Mouse (Mus musculus) E14TG2a.4 (cell line): Measurements from ENCODE around the gene Nagpa.
"Not testable (repeated sequence)": the region's sequence is repeated elsewhere in the genome, so short reads cannot be mapped to it uniquely, and the experiment has no call there.

Source experiments
- H3K27me3 ChIP-seq: 2 replicates; pipeline ENCODE4 v1.6.1; 2014; ENCODE audit warnings: low read length, control low read depth; ENCODE audit not compliant: insufficient read depth
- H3K36me3 ChIP-seq: 2 replicates; pipeline ENCODE4 v1.6.1; 2014; ENCODE audit warnings: low read length, control low read depth; ENCODE audit not compliant: insufficient read depth
- H3K4me1 ChIP-seq: replicated peaks from 2 replicates; pipeline ENCODE4 v1.6.1; 2014; ENCODE audit warnings: low read depth, low read length, control low read depth
- H3K4me3 ChIP-seq: replicated peaks from 2 replicates; pipeline ENCODE4 v1.5.1; 2014; ENCODE audit warnings: mild to moderate bottlenecking, low read length
- H3K9me3 ChIP-seq: 2 replicates; pipeline ENCODE4 v1.6.1; 2014; ENCODE audit warnings: low read length, control low read depth
- CTCF ChIP-seq: conservative IDR thresholded peaks from 2 replicates; pipeline ENCODE4 v1.5.1; 2014; ENCODE audit warnings: low read length
- NANOG ChIP-seq: IDR thresholded peaks from 2 replicates; pipeline ENCODE4 v1.6.1; 2014; ENCODE audit warnings: borderline replicate concordance, low read length, mixed read lengths
- POU5F1 ChIP-seq: IDR thresholded peaks from 2 replicates; pipeline ENCODE4 v1.6.1; 2014; ENCODE audit warnings: low read length, borderline replicate concordance

Gene Nagpa

DNA sequence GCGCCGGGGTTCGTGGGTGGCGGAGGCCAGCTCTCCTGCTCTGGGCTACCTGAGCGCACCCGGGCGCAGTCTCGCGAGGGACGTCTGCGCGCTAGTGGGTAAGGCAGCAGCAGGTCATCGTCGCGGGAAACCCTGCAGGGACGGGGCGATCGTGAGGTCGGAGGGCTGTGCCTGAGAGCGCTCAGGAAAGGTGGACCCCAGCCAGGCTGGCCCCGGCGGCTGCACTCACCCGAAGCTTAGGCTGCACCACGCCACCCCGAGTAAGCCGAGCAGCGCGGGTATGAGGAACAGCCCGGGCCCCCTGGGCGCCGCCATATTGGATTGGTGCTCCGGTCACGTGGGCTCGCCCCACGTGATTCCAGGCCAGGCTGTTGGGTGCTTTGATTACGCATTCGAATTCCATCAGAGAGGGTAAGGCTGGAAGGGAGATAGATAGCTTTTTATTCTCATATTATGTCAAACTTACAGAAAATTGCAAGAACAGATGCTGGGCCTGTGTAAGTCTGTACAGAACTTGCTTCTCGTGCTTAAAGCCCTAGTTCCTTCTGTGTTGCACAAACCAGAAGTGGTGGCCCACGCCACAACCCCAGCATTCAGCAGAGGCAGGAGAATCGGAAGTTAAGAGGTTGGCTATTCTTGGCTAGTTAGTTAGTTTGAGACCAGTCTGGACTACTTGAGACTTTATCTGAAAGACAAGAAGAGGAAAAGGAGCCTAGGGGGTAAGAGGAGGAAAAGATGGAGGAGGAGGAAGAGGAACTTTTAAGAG, at the start of gene Nagpa:
TSS of gene Nagpa (minus strand) at position 345 of the 766 bp plus-strand sequence.
- Histone ChIP-seq H3K4me1 (peaks cover 23% of the 10 kb centered on the region), H3K36me3 (peaks cover 31% of the 10 kb centered on the region), H3K27me3 (peaks cover 16% of the 10 kb centered on the region), H3K4me3 (peak within 1 kb of the TSS; percentile 96), H3K9me3 (no peaks in the 10 kb centered on the region)
- TF ChIP-seq NANOG (no peak), CTCF (no peak), POU5F1 (no peak)

DNA sequence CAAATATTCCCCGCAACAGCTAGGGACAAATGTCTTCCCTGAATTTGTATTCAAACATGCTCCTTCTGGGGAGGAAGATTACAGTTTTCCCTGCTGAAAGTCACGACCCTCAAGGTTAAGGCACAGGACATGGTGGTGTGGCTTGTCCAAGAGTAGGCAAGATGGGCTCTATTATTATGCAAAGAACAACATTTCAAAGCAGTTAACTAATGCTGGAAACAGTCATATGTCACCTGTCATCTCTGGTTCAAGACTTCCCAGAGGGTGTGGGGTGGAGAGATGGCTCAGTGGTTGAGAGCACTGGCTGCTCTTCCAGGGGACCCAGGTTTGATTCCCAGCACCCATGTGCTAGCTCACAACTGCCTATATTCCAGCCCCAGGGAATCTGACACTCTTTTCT, 48.4 kb upstream of the Nagpa start:
- Histone ChIP-seq H3K9me3 (no peaks in the 10 kb centered on the region), H3K4me1 (peaks cover 56% of the 10 kb centered on the region), H3K27me3 (no peaks in the 10 kb centered on the region), H3K4me3 (0 out of 2 replicates have a peak overlapping the region, but pooled peaks have one; percentile 4), H3K36me3 (peaks cover 70% of the 10 kb centered on the region)
- TF ChIP-seq NANOG (peak; percentile 65; the same call in 1 of the 2 replicates), POU5F1 (peak; percentile 83), CTCF (no peak)

DNA sequence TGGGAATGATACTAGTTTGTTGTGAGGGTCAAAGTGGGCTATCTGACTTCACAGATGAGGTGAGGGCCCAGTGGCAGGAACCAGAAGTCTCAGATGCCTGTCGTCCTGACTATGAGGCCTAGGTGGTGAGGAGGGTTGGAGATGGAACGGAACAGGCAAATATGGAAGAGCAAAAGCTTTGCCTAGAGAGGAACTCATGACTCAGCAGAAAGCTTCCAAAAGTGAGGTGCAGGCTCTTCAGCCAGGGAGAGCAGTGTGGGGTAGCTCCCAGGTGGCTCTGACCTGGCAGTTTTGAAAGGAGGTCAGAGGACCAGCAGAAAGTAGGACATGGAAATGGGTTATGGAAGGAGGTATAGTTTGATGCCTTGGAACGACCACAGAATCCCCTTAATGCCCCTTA, 47.1 kb upstream of the Nagpa start:
- Histone ChIP-seq H3K36me3 (peaks cover 82% of the 10 kb centered on the region), H3K4me1 (peaks cover 45% of the 10 kb centered on the region), H3K9me3 (no peaks in the 10 kb centered on the region), H3K4me3 (no peak overlapping the region), H3K27me3 (no peaks in the 10 kb centered on the region)
- no peak for TF ChIP-seq POU5F1
- no peak for TF ChIP-seq NANOG
- no peak for TF ChIP-seq CTCF

DNA sequence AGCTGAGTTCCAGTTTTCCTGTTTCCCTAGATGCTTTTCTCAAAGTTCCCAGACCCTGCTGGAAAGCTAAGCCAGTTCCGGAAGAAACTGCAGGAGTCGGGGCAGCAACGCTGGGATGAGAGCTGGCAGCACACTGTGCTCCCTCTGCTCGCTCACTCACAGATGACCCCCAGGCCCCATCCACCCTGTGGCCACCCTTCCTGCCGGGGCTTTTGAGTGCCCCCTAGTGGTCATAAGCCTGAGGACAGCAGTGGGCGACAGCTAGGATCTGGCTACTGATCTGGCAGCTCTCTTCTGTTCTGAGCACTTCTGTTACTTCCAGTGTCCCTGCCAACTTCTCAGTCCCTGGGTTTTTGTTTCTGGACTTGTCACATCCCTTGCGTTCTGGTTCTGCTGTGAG, 40.6 kb upstream of the Nagpa start:
- Histone ChIP-seq H3K9me3 (no peaks in the 10 kb centered on the region), H3K4me3 (no peak overlapping the region), H3K4me1 (peaks cover 36% of the 10 kb centered on the region), H3K27me3 (no peaks in the 10 kb centered on the region), H3K36me3 (peaks cover 99% of the 10 kb centered on the region)
- peak; percentile 89 for TF ChIP-seq CTCF
- TF ChIP-seq POU5F1 = no peak

DNA sequence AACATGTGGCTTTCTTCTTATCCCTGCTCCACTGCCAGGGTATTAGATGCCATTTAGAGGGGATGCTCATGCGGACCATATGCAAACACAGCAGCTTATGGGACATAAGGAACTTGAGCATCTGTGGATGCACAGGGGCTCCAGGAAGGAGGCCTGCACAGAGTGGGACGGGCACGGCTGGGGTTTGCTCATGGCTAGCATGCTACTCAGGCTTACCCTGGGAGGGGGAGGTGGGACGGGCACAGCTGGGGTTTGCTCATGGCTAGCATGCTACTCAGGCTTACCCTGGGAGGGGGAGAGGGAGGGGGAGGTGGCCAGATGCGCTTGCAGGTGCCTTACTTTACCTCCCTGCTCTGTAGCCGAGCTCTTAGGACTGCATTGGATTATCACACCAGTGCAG, 39.1 kb upstream of the Nagpa start:
- TF ChIP-seq NANOG (no peak), CTCF (no peak), POU5F1 (no peak)
- no peak overlapping the region for H3K4me3 ChIP-seq
- H3K36me3 ChIP-seq = peaks cover 99% of the 10 kb centered on the region
- H3K9me3 ChIP-seq = no peaks in the 10 kb centered on the region
- peaks cover 32% of the 10 kb centered on the region for H3K4me1 ChIP-seq
- H3K27me3 ChIP-seq = no peaks in the 10 kb centered on the region

DNA sequence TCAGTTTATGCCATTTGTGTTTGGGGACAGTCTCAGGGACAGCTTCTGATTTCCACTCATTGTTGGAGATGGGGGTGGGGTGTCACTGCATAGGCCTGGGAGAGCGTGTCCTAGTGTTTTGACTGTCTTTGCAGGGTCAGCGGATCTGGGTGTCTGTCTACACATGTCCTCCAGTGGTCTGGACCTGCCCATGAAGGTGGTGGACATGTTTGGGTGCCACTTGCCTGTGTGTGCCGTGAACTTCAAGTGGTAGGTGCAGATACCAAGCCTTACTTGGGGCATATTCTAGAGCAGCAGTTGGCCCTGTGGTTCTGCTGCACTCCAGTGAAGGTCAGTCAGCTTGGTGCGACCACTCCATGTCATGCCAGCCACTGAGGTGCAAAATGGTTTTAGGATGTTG, 38.5 kb upstream of the Nagpa start:
- no peaks in the 10 kb centered on the region for H3K27me3 ChIP-seq
- TF ChIP-seq NANOG = no peak
- no peak for TF ChIP-seq CTCF
- no peak overlapping the region for H3K4me3 ChIP-seq
- peaks cover 32% of the 10 kb centered on the region for H3K4me1 ChIP-seq
- peaks cover 96% of the 10 kb centered on the region for H3K36me3 ChIP-seq
- H3K9me3 ChIP-seq = no peaks in the 10 kb centered on the region

DNA sequence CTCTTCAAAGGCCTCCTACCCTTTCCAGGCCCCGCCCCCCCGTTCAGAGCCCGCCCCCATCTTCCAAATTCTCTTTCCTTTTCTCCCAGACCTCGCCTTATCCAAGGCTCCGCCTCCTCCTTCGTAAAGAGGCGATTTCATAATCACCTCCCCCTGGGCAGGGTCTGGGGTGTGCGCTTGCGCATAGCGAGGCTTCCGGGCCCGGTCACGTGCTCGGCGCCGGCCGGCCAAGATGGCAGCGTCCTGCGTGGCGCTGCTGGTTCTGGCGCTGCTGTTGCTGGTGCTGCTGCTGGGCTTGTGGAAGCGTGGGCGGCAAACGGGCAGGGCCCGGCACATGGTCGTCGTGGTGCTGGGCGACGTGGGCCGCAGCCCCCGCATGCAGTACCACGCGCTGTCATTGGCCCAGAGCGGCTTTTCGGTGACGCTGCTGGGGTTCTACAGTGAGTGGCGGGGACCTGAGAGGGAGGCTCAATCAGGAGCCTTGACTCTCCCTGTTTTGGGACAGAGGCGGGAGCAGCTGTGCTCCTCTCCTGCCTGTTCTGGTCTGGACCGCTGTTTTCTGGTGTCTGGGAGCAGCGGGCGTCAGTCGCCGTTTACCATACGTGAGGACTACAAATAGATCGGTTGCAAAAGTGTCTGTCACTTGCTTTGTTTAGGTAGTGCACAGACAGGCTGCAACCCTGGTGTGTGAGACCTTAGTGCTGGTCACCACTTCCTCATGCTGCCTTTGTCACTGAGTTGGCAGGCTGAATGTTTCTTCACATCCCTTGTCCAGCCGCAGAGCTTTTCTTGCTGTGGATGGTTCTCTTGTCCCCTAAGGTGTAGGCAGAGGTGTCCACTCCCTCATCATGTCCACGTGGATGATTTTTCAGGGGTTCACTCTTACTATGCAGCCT, 29.9 kb upstream of the Nagpa start, which contains the start of gene Alg1:
TSS of gene Alg1 (plus strand) at position 204 of the 896 bp plus-strand sequence.
- Histone ChIP-seq H3K36me3 (peaks cover 35% of the 10 kb centered on the region), H3K9me3 (no peaks in the 10 kb centered on the region), H3K4me3 (peak within 1 kb of the TSS; percentile 99), H3K4me1 (peaks cover 20% of the 10 kb centered on the region), H3K27me3 (0 out of 2 replicates have a peak, but pooled peaks cover 6% of the 10 kb centered on the region)
- TF ChIP-seq NANOG = no peak
- no peak for TF ChIP-seq CTCF
- no peak for TF ChIP-seq POU5F1

DNA sequence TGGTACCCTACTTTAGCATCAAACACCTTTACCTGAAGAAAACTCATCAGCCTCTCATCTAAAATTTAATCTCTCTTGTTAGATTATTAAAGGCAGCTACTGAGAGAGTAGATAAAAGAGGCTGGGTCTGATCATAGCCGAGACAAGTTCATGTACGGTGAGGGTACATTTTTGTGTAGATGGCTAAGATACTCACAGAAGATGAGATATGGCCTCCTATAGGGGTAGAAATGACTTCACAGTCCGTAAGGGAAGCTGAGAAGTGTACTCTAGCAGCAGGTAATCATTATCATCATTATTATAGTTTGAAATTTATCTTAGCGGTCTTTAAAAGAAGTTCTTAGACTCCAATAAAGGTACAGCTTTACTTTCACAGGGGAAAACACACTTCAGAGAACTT, 29.2 kb upstream of the Nagpa start:
- Histone ChIP-seq H3K27me3 (0 out of 2 replicates have a peak, but pooled peaks cover 6% of the 10 kb centered on the region), H3K4me1 (peaks cover 20% of the 10 kb centered on the region), H3K9me3 (no peaks in the 10 kb centered on the region), H3K36me3 (peaks cover 28% of the 10 kb centered on the region), H3K4me3 (no peak overlapping the region)
- TF ChIP-seq CTCF = no peak
- TF ChIP-seq POU5F1 = no peak
- TF ChIP-seq NANOG = no peak

DNA sequence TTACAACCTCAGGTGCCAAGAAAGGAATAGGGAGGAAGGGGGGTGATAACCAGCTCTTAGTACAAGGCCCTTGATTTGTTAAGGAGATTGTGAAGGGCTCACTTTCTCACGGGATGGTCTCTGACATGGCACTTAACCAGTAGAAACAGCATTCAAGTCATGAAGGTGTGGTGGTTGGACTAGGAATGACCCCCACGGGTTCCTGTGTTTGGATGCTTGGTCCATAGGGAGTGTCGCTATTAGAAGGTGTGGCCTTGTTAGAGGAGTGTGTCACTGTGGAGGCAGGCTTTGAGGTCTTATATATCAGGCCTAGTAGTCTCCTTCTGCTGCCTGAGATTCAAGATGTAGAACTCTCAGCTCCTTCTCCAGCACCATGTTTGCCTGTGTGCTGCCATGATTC, 24.3 kb upstream of the Nagpa start:
- H3K4me1 ChIP-seq, H3K36me3 ChIP-seq, H3K27me3 ChIP-seq, H3K4me3 ChIP-seq, H3K9me3 ChIP-seq: not testable (repeated sequence)

DNA sequence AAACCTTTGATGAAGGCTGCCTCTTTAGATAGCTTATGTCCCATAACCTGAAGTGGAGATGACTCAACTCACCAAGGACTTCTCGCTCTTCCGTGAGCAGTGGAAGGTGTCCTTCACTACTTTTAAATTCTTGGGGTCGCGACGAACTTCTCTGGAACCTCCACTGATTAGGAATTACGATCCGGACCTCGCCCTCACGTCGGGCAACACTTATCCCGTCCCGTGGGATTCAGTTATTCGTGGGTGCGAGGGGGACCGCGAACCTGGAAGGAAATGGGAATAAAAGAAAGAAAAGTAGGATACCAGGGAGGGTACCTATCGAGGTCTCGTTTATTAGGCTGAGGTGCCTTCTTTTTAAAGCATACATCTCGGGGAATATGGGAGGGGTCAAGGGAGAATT, 23.7 kb upstream of the Nagpa start:
- not testable (repeated sequence) for H3K36me3 ChIP-seq, H3K27me3 ChIP-seq, H3K9me3 ChIP-seq, H3K4me1 ChIP-seq, H3K4me3 ChIP-seq

DNA sequence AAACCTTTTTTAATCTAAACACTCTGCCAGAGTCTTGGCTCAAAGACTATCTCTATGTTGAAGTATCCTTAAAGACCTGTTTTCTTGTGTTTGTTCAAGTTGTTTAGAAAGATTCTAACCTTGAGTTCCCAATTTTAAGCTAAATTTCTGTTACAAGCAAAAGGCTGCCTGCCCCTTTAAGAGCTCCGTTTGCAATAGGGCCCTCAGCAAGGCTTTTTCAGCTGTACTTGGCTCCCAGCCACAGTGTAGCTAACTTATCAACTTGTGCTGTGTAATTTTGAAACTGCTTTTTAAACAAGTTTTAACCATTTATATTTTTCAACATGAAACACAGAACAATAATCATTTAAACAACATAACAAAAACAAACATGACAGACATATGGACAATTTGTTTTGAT, 22.7 kb upstream of the Nagpa start:
- not testable (repeated sequence) for H3K27me3 ChIP-seq, H3K4me1 ChIP-seq, H3K4me3 ChIP-seq, H3K9me3 ChIP-seq, H3K36me3 ChIP-seq
